Mouse (Mus musculus) hindbrain, embryonic 13.5 days (tissue): ENCODE measurements around the gene Hist1h4i. TPM values are rescaled to one million over a fixed set of nuclear protein-coding genes. Genes with fewer than 3 reads are reported as not detected.
"Not testable (repeated sequence)": the region's sequence is repeated elsewhere in the genome, so short reads cannot be mapped to it uniquely, and the experiment has no call there.

Experiments
- ATAC-seq: fragments of 200-750 bp; cut with Nextera tagmentation; 2 replicates; pipeline ENCODE4 v1.8.0; 2017; ENCODE audit warnings: moderate TSS enrichment; ENCODE audit not compliant: low FRiP score
- H3K27ac ChIP-seq: fragments of 300-500 bp; sonication (generic); 2 replicates; pipeline ENCODE4 v1.5.1; 2015; ENCODE audit warnings: inconsistent platforms, mild to moderate bottlenecking, moderate library complexity
- H3K27me3 ChIP-seq: fragments of 300-500 bp; sonication (generic); 2 replicates; pipeline ENCODE4 v1.6.1; 2015; ENCODE audit warnings: mild to moderate bottlenecking, inconsistent platforms
- H3K36me3 ChIP-seq: fragments of 300-500 bp; sonication (generic); 2 replicates; pipeline ENCODE4 v1.6.1; 2015; ENCODE audit warnings: mild to moderate bottlenecking, inconsistent platforms
- H3K4me1 ChIP-seq: fragments of 300-500 bp; sonication (generic); replicated peaks from 2 replicates; pipeline ENCODE4 v1.6.1; 2015; ENCODE audit warnings: inconsistent platforms
- H3K4me2 ChIP-seq: fragments of 300-500 bp; sonication (generic); 2 replicates; pipeline ENCODE4 v1.6.1; 2015; ENCODE audit warnings: inconsistent platforms, mild to moderate bottlenecking, moderate library complexity
- H3K4me3 ChIP-seq: fragments of 300-500 bp; sonication (generic); 2 replicates; pipeline ENCODE4 v1.5.1; 2015; ENCODE audit warnings: mild to moderate bottlenecking, inconsistent platforms
- H3K9ac ChIP-seq: fragments of 300-500 bp; sonication (generic); 2 replicates; pipeline ENCODE4 v1.6.1; 2015; ENCODE audit warnings: mild to moderate bottlenecking, inconsistent platforms
- H3K9me3 ChIP-seq: fragments of 300-500 bp; sonication (generic); 2 replicates; pipeline ENCODE4 v1.6.1; 2016; ENCODE audit warnings: inconsistent platforms
- WGBS: fragments of 180-500 bp; shearing (Covaris S2); methylation state at CpG from one replicate; pipeline ENCODE4 v1.1.7; 2015; 5-methylcytosine and 5-hydroxymethylcytosine counted together
- polyA plus RNA-seq: library from polyadenylated mRNA; unstranded; fragments of >200 nt; fragmentation: Nextera tagmentation; extraction: Ambion mirVana; gene quantifications from 2 replicates; pipeline ENCODE4 v1.2.1, GENCODE M21; 2015

The Hist1h4i gene
- polyA plus RNA-seq, 1 experiment from 2014 or later: 12.2 TPM

GRCm38 (mm10) chr13:22035267-22036148 lies 5.7 kb downstream of the Hist1h4i start, which contains the start of the genes Hist1h2ah and Hist1h2bk:
Hist1h2ah (minus strand) TSS chr13:22035568.
Hist1h2bk (plus strand) TSS chr13:22035870.
- peak within 1 kb of the TSS; percentile 70 for H3K4me2 ChIP-seq
- H3K9me3 ChIP-seq, H3K36me3 ChIP-seq, H3K27me3 ChIP-seq: not testable (repeated sequence)
- ATAC-seq: peak; percentile 99
- H3K9ac ChIP-seq: peak within 1 kb of the TSS; percentile 62
- WGBS: under 1% methylated on average over 26 of the region's 69 CpGs
- peak within 1 kb of the TSS; percentile 42 for H3K4me3 ChIP-seq
- peaks cover 21% of the 10 kb centered on the region for H3K4me1 ChIP-seq
- H3K27ac ChIP-seq: peak within 1 kb of the TSS; percentile 77; the same call in 1 of the 2 replicates

- under 1% methylated on average over 11 of the region's 14 CpGs for WGBS
- H3K9ac ChIP-seq: peak overlapping the region; percentile 30
- peak overlapping the region; percentile 42 for H3K4me3 ChIP-seq
- peaks cover 14% of the 10 kb centered on the region for H3K4me1 ChIP-seq
- H3K27me3 ChIP-seq: no peaks in the 10 kb centered on the region
- H3K4me2 ChIP-seq: peak overlapping the region; percentile 70
- no peak overlapping the region for H3K27ac ChIP-seq
- H3K9me3 ChIP-seq: no peaks in the 10 kb centered on the region
- H3K36me3 ChIP-seq: no peaks in the 10 kb centered on the region
- ATAC-seq: no peak
These were observed 6.5 kb downstream of the Hist1h4i start for GRCm38 (mm10) chr13:22034443-22035266.

GRCm38 (mm10) chr13:22033741-22034442 lies 7.3 kb downstream of the Hist1h4i start:
- Histone ChIP-seq H3K9ac (no peak overlapping the region), H3K4me2 (peak overlapping the region; percentile 70), H3K27ac (no peak overlapping the region)

GRCm38 (mm10) chr13:22030493-22030892 lies 10.7 kb downstream of the Hist1h4i start:
- Histone ChIP-seq H3K27me3 (no peaks in the 10 kb centered on the region), H3K9ac (no peak overlapping the region), H3K27ac (no peak overlapping the region), H3K9me3 (no peaks in the 10 kb centered on the region), H3K4me1 (peaks cover 9% of the 10 kb centered on the region), H3K4me3 (no peak overlapping the region), H3K36me3 (no peaks in the 10 kb centered on the region), H3K4me2 (no peak overlapping the region)
- ATAC-seq: no peak
- 13% methylated on average over 4 of the region's 4 CpGs for WGBS

More at GRCm38 (mm10) chr13:22033741-22034442, 7.3 kb downstream of the Hist1h4i start:
- no peaks in the 10 kb centered on the region for H3K27me3 ChIP-seq
- WGBS: 55% methylated on average over 5 of the region's 5 CpGs
- peaks cover 14% of the 10 kb centered on the region for H3K4me1 ChIP-seq
- no peaks in the 10 kb centered on the region for H3K36me3 ChIP-seq
- no peak for ATAC-seq
- no peak overlapping the region for H3K4me3 ChIP-seq
- no peaks in the 10 kb centered on the region for H3K9me3 ChIP-seq

GRCm38 (mm10) chr13:22029928-22030327 lies 11.2 kb downstream of the Hist1h4i start:
- WGBS: 26% methylated on average over 8 of the region's 8 CpGs
- Histone ChIP-seq H3K9ac (no peak overlapping the region), H3K4me2 (no peak overlapping the region), H3K4me3 (no peak overlapping the region), H3K27me3 (no peaks in the 10 kb centered on the region; the same call in 1 of the 2 replicates), H3K36me3 (no peaks in the 10 kb centered on the region), H3K4me1 (peaks cover 8% of the 10 kb centered on the region), H3K9me3 (no peaks in the 10 kb centered on the region), H3K27ac (no peak overlapping the region)
- ATAC-seq: no peak

- under 1% methylated on average over 40 of the region's 40 CpGs for WGBS
- peak; percentile 82 for ATAC-seq
These were observed 12.3 kb downstream of the Hist1h4i start for GRCm38 (mm10) chr13:22028673-22029460.

GRCm38 (mm10) chr13:22026058-22027031 lies 14.8 kb downstream of the Hist1h4i start:
- Histone ChIP-seq H3K9me3 (no peaks in the 10 kb centered on the region), H3K9ac (peak overlapping the region; percentile 64), H3K4me3 (peak overlapping the region; percentile 43), H3K4me2 (peak overlapping the region; percentile 58), H3K27ac (0 out of 2 replicates have a peak overlapping the region, but pooled peaks have one; percentile 27), H3K27me3 (peaks cover 27% of the 10 kb centered on the region), H3K36me3 (no peaks in the 10 kb centered on the region), H3K4me1 (peaks cover 8% of the 10 kb centered on the region)
- WGBS: 2% methylated on average over 35 of the region's 35 CpGs
- peak; percentile 69 for ATAC-seq

More at GRCm38 (mm10) chr13:22028673-22029460, 12.3 kb downstream of the Hist1h4i start:
- H3K9ac ChIP-seq: peak overlapping the region; percentile 79
- H3K36me3 ChIP-seq: no peaks in the 10 kb centered on the region
- H3K4me3 ChIP-seq: peak overlapping the region; percentile 49
- no peaks in the 10 kb centered on the region for H3K9me3 ChIP-seq
- H3K4me2 ChIP-seq: peak overlapping the region; percentile 66
- H3K27me3 ChIP-seq: peaks cover 6% of the 10 kb centered on the region; the same call in 1 of the 2 replicates
- peaks cover 3% of the 10 kb centered on the region for H3K4me1 ChIP-seq
- peak overlapping the region; percentile 76; the same call in 1 of the 2 replicates for H3K27ac ChIP-seq

- H3K4me3 ChIP-seq: peak overlapping the region; percentile 39
- H3K36me3 ChIP-seq: no peaks in the 10 kb centered on the region
- peak; percentile 59; the same call in 1 of the 2 replicates for ATAC-seq
- peaks cover 16% of the 10 kb centered on the region for H3K4me1 ChIP-seq
- peak overlapping the region; percentile 53 for H3K4me2 ChIP-seq
- no peaks in the 10 kb centered on the region for H3K9me3 ChIP-seq
- no peak overlapping the region for H3K27ac ChIP-seq
- WGBS: under 1% methylated on average over 9 of the region's 9 CpGs
- peak overlapping the region; percentile 51; the same call in 1 of the 2 replicates for H3K9ac ChIP-seq
- H3K27me3 ChIP-seq: peaks cover 67% of the 10 kb centered on the region
These were observed 18.9 kb downstream of the Hist1h4i start for GRCm38 (mm10) chr13:22022241-22022640.

GRCm38 (mm10) chr13:22021581-22021980 lies 19.6 kb downstream of the Hist1h4i start:
- no peak overlapping the region for H3K27ac ChIP-seq
- peak overlapping the region; percentile 39 for H3K4me3 ChIP-seq
- peaks cover 14% of the 10 kb centered on the region for H3K4me1 ChIP-seq
- H3K9ac ChIP-seq: peak overlapping the region; percentile 51; the same call in 1 of the 2 replicates
- ATAC-seq: no peak
- no peaks in the 10 kb centered on the region for H3K36me3 ChIP-seq
- under 1% methylated on average over 11 of the region's 11 CpGs for WGBS
- peaks cover 73% of the 10 kb centered on the region for H3K27me3 ChIP-seq
- peak overlapping the region; percentile 53 for H3K4me2 ChIP-seq
- H3K9me3 ChIP-seq: no peaks in the 10 kb centered on the region

- Histone ChIP-seq H3K36me3 (no peaks in the 10 kb centered on the region), H3K4me3 (peak overlapping the region; percentile 39), H3K27ac (no peak overlapping the region), H3K27me3 (peaks cover 80% of the 10 kb centered on the region), H3K4me1 (peaks cover 13% of the 10 kb centered on the region), H3K9ac (no peak overlapping the region), H3K9me3 (no peaks in the 10 kb centered on the region), H3K4me2 (peak overlapping the region; percentile 53)
- WGBS: 0% methylated on average over 8 of the region's 8 CpGs
- 0 out of 2 replicates have a peak, but pooled peaks have one; percentile 60 for ATAC-seq
These were observed 20.2 kb downstream of the Hist1h4i start for GRCm38 (mm10) chr13:22020901-22021339.
